In genomic region chr12:69363899-69364762, GRCm38 (mm10) we compare ENCODE assay signal across 1 mouse cellular context.
TF ChIP-seq lines count a peak whose summit lies in the region.

No protein-coding gene starts in this region.

TF ChIP-seq in CH12.LX, 34 proteins besides CTCF, POLR2A, EP300 and RAD21:
- TF ChIP-seq JUND (conservative IDR thresholded peaks at IDR 0.05; ENCODE audit: low read depth, low read length): no peak
- TF ChIP-seq JUN (IDR thresholded peaks at IDR 0.05; ENCODE audit: insufficient read depth, low read depth, low read length): no peak
- 0 out of 2 replicates have a peak, but pooled peaks have one; percentile 24 for TF ChIP-seq BHLHE40 (IDR thresholded peaks at IDR 0.05; ENCODE audit: low read depth, low read length)
- peak; percentile 65; the same call in 1 of the 2 replicates for TF ChIP-seq POLR2AphosphoS2 (IDR thresholded peaks at IDR 0.05; ENCODE audit: low read depth, low read length)
- peak; percentile 15; the same call in 1 of the 2 replicates for TF ChIP-seq ETS1 (conservative IDR thresholded peaks at IDR 0.05; ENCODE audit: low read depth, low read length)
- TF ChIP-seq MAZ (IDR thresholded peaks at IDR 0.05; ENCODE audit: low read depth, low read length): peak; percentile 84
- TF ChIP-seq TCF12 (IDR thresholded peaks at IDR 0.05; ENCODE audit: low read depth, low read length): peak; percentile 88
- TF ChIP-seq CHD1 (IDR thresholded peaks at IDR 0.05; ENCODE audit: low read depth, low read length): peak; percentile 89
- 0 out of 2 replicates have a peak, but pooled peaks have one; percentile 39 for TF ChIP-seq E2F4 (IDR thresholded peaks at IDR 0.05; ENCODE audit: insufficient replicate concordance, low read depth, low read length)
- TF ChIP-seq TBP (conservative IDR thresholded peaks at IDR 0.05; ENCODE audit: low read depth, low read length): peak; percentile 90
- peak; percentile 70 for TF ChIP-seq ZMIZ1 (IDR thresholded peaks at IDR 0.05; ENCODE audit: low read depth, low read length)
- TF ChIP-seq KAT2A (IDR thresholded peaks at IDR 0.05; ENCODE audit: insufficient replicate concordance, low read length): no peak
- no peak for TF ChIP-seq GABPA (IDR thresholded peaks at IDR 0.05; ENCODE audit: insufficient replicate concordance, low read depth, low read length)
- peak; percentile 30; the same call in 1 of the 2 replicates for TF ChIP-seq MXI1 (IDR thresholded peaks at IDR 0.05; ENCODE audit: low read depth, low read length)
- TF ChIP-seq IRF4 (IDR thresholded peaks at IDR 0.05; ENCODE audit: low read depth, low read length): peak; percentile 72
- TF ChIP-seq NELFE (IDR thresholded peaks at IDR 0.05; ENCODE audit: low read depth, low read length): peak; percentile 80
- peak; percentile 56; the same call in 1 of the 2 replicates for TF ChIP-seq MAX (IDR thresholded peaks at IDR 0.05; ENCODE audit: low read length)
- TF ChIP-seq SIN3A (IDR thresholded peaks at IDR 0.05; ENCODE audit: low read length): peak; percentile 67; the same call in 1 of the 2 replicates
- TF ChIP-seq HCFC1 (IDR thresholded peaks at IDR 0.05; ENCODE audit: low read depth, low read length): peak; percentile 57
